Mouse (Mus musculus): ENCODE measurements around the gene Mgp. TPM values are rescaled to one million over a fixed set of nuclear protein-coding genes. Genes with fewer than 3 reads are reported as not detected.

Gene Mgp
- 0.67 and 3.9 TPM in 2 replicates for polyA plus RNA-seq (2012; rRNA removed)

GRCm38 (mm10) chr6:136875670-136876069, at the start of gene Mgp:
Gene Mgp (minus strand): TSS chr6:136875823.

DNA sequence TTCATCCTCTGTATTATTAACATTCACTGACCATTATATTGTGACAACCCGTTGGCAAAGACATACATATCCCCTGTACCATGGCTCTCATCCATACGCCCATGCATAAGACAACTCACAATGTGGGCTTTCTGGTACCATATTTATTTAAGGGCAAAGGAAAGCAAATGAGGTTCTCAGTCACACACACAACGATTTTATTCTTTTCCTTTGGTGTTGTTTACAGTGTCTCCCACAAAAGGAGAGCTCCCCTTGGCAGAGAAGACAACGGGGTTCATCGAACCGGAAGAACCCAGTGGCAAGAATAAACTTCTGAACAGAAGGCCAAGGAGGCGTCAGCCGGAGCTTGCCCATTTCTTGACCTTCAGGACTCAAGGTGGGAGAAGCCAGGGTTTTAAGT, 47.9 kb upstream of the Mgp start, which contains the start of gene Pde6h:
Pde6h (plus strand) TSS at position 301 of the 400 bp plus-strand sequence.

DNA sequence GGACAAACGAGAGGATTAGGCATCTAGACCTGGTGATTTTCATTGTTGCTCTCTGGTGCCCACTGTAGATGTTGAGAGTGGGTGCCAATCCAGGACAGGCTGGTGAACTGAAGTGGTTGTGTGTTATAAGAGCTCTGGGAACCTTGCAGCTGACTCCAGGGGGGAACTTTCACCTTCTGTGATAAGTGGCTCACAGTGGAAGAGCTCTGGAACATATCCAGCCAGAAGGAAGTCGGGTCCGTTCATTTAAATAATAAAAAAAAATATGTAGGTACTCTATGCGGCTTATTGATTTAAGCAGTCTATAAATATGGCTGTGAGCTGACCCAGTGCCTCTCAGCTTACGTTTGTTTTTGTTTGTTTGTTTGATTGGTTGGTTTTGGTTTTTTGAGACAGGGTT, 46.5 kb upstream of the Mgp start, which contains the start of gene Erp27:
Erp27 (minus strand) TSS at position 101 of the 400 bp plus-strand sequence.

GRCm38 (mm10) chr6:136857186-136857872, 18.3 kb downstream of the Mgp start, which contains the start of gene Art4:
Gene Art4 (minus strand): TSS chr6:136857733.

DNA sequence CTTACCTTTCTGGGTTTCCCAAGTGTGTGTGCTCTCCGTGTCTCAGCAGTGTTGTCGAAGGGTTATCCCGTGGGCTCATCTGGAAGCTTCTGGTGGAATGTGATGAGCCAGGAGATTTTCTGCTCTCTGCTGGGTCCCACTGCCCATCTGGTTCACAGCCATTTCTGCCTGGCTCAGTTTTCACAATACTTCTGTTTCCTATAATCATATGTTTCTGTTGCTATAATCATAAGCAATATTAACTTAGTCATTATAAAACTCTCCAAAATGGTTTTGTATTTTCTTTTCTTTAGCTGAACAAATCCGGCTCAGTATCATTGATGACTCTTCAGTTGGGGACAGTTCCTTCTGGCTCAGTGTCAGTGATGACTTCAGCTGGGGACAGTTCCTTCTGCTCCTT, 40.3 kb downstream of the Mgp start, which contains the start of gene Smco3:
Smco3 (minus strand) TSS at position 101 of the 400 bp plus-strand sequence.

GRCm38 (mm10) chr6:136827881-136828561, 47.6 kb downstream of the Mgp start, which contains the start of gene Wbp11:
Gene Wbp11 (minus strand): TSS chr6:136828233.

GRCm38 (mm10) chr6:136827516-136827880, 48.1 kb downstream of the Mgp start, which contains the start of gene BC049715:
Gene BC049715 (plus strand): TSS chr6:136827626.

Other genes with a start within 250 kb of the Mgp start
- 3.8 and 4.8 TPM in 2 replicates for gene Plbd1, start 213.9 kb downstream of the Mgp start, polyA plus RNA-seq (2012; rRNA removed)
- 0.08 and 0.09 TPM in 2 replicates for gene Gucy2c, start 94.1 kb downstream of the Mgp start, polyA plus RNA-seq (2012; rRNA removed)
- gene Hist4h4, start 71.4 kb downstream of the Mgp start, polyA plus RNA-seq (2012; rRNA removed) = 2.3 and 2.9 TPM in 2 replicates
- 99.2 and 99.8 TPM in 2 replicates for gene H2afj, start 67.6 kb downstream of the Mgp start, polyA plus RNA-seq (2012; rRNA removed)
- gene BC049715, start 48.2 kb downstream of the Mgp start, polyA plus RNA-seq (2012; rRNA removed) = 0.61 and 0.81 TPM in 2 replicates
- gene Wbp11, start 47.6 kb downstream of the Mgp start, polyA plus RNA-seq (2012; rRNA removed) = 38.1 and 45.9 TPM in 2 replicates
- 0.07 and 0.10 TPM in 2 replicates for gene Smco3, start 40.4 kb downstream of the Mgp start, polyA plus RNA-seq (2012; rRNA removed)
- gene Art4, start 18.1 kb downstream of the Mgp start, polyA plus RNA-seq (2012; rRNA removed) = 15.1 and 19.9 TPM in 2 replicates
- gene Erp27, start 46.4 kb upstream of the Mgp start, polyA plus RNA-seq (2012; rRNA removed) = 0.09 and 0.12 TPM in 2 replicates
- gene Pde6h, start 48.0 kb upstream of the Mgp start, polyA plus RNA-seq (2012; rRNA removed) = under 0.01 and 0.07 TPM in 2 replicates
- 75.0 and 109 TPM in 2 replicates for gene Arhgdib, start 66.1 kb upstream of the Mgp start, polyA plus RNA-seq (2012; rRNA removed)